Mouse (Mus musculus) adrenal gland, postnatal 25 days (tissue): ENCODE results near the gene Snx25. TPM values are rescaled to one million over a fixed set of nuclear protein-coding genes. Genes with fewer than 3 reads are reported as not detected.

ENCODE experiments used
- DNase-seq: peaks from one replicate; pipeline ENCODE4 v3.0.0; 2021; ENCODE audit warnings: mixed read lengths
- total RNA-seq: library from RNA; stranded (reverse); gene quantifications from 2 replicates; pipeline ENCODE4 v1.2.3, GENCODE M21; 2021

The Snx25 gene
- total RNA-seq, 1 experiment from 2014 or later, result 17.9 TPM

DNA sequence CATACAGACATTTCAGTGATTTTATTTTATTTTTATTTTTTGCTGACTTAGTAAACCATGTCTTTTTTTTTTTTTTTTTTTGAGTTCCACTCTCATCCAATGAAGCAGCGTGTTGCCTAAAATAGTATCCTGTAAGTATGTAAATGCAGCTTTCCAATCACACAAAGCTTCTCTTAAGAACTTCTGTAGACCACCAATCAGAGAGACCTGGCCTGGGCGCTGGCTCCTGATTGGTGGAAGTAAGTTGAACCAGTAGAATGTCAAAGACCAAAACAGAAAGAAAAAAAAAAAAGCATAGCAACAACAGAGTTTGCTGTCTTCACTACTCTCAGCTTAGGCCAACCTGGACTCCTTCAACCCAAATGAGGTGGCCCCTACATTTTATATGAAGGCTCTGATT lies 141.7 kb downstream of the Snx25 start:
- DNase-seq, result no peak

DNA sequence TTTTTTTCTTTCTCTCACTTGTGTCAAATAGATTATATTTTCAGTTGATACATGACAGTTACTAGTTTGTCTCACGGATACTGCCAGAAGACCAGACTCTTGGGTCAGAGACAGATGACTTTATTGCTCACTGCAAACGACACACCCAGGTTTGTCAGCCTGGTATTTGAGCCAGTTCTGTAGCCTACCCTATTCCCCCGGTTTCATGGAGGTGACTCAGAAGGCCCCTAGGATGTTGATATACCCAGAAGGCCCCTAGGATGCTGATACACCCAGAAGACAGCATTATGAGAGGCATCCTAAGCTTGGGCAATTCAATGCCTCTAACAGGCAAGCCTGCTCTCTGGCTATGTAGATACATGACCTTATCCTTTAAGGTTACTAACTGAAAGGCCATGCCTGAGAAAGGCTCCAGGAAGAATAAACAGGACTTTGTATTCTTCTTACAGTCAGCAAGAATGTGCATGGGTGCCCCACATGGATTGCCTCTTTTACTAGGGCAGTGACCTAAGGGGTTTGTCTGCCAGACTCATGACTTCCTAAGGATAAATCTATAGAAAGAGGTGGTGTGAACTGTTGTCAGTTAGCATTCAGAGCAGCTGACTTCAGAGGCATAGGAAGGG lies 144.8 kb downstream of the Snx25 start:
- no peak for DNase-seq

GRCm38 (mm10) chr8:46005596-46005995 lies 146.4 kb downstream of the Snx25 start, which contains the start of gene Ankrd37:
TSS of gene Ankrd37 (minus strand) at chr8:46005707.
- no peak for DNase-seq

GRCm38 (mm10) chr8:45999784-46000705 lies 151.9 kb downstream of the Snx25 start:
- DNase-seq, result peak; percentile 100

- no peak for DNase-seq
These were observed 152.7 kb downstream of the Snx25 start, which contains the start of gene Lrp2bp for GRCm38 (mm10) chr8:45999138-45999783. TSS of gene Lrp2bp (plus strand) at chr8:45999303.

GRCm38 (mm10) chr8:45998228-45998627 lies 153.7 kb downstream of the Snx25 start:
- no peak for DNase-seq

DNA sequence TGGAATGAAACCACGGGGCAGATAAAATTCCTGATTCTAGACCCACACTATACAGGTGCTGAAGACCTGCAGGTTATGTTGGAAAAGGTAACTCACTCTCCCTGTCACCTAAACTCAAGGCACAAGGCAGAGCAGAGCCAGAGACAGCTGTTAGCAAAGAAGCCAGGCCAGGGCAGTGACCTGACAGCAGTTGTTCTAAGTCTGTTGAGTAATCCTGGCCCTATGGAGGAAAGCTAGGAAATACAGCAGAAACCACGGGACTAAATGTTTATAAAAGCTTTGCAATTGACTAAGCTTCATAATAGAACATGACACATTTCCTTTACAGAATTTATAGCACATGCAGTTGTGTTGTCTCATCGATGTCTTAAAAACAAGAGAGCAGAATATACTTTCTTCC lies 156.4 kb downstream of the Snx25 start:
- DNase-seq, result no peak

DNA sequence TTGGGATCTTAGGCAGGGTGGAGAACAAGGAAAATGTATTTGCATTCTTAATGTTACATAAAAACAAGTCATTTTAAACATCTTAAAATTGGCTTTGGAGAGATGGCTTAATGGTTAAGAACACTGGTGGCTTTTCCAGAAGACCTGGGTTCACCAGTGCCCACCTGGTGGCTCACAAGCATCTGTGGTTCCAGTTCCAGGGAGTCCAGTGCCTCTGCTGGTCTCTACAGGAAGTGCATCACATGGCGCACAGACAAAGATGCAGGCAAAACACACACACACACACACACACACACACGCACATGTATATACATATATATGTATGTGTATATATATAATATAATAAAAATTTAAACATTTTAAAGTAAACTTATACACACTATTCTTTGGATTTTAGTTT lies 157.8 kb downstream of the Snx25 start:
- no peak for DNase-seq

DNA sequence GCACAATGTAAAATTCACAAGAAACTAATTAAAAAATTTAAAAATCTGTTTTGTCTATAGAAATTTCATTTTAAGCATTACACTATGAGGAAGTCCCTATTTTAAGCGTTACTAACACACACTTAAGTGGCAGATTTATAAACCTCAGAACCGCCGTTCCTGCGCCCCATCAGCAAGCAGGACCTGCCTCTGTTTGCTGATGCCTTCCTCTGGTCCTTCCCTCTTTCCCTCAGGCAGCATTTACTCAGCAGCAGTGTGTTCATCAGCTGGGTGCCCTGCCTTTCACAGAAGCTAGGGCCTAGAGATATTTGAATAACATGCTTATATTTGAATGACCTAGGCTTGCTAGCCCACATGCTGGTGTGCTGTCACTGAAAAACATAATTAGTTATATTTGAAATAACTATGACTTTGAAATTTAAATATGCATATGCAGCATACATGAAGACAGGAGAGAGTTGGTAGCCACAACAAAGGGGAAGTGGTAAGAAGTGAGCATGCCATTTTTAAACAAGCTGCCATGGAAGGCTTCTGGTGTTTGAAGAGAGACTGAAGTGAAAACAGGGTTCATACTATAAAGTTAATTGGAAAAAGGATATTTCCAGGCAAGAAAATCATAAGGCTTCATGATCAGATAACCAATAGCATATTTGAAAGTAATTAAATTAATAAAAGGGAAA lies 161.2 kb downstream of the Snx25 start:
- no peak for DNase-seq

DNA sequence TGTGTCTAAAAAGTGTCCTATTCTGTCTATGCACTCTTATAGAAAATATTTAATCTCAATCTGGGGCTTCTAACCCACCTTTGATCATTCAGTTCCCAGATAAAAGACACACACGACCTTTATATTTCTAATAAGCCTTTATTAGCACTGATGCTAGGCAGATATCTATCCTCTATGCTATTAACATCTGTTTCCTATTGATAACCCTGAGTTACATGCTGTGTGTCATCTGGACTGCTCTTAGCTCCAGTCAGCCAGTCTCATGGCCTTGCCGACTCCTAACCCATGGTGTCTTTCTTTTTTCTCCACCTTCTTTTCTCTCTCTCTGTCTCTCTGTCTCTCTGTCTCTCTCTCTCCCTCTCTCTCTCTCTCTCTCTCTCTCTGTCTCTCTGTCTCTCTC lies 163.8 kb downstream of the Snx25 start:
- no peak for DNase-seq

DNA sequence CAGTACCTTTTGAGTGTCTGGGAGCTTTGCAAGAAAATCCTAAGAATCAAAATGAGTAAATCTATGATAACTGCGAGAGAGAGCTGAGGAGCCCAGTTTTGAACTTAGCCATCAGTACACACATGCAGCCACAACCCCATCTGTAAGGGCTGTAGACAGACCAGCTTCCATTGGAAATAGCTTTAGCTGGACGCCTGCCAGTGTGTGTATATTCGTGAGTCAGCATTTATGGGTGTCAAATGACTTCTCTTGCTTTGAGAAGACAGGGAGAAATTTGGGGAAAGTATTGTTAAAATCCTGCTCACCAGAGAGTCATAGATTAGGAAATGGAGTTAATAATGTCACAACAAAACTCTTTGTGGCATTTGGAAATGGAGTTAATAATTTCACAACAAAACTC lies 165.3 kb downstream of the Snx25 start:
- no peak for DNase-seq

Other genes with a start within 250 kb of the Snx25 start
- gene Ccdc110, start 217.5 kb downstream of the Snx25 start, total RNA-seq, result not detected in 2 replicates
- 2.1 and 2.6 TPM in 2 replicates for gene 1700029J07Rik, start 176.9 kb downstream of the Snx25 start, total RNA-seq
- 60.6 and 61.5 TPM in 2 replicates for gene Ufsp2, start 176.6 kb downstream of the Snx25 start, total RNA-seq
- gene Lrp2bp, start 152.9 kb downstream of the Snx25 start, total RNA-seq, result 0.33 and 0.81 TPM in 2 replicates
- not detected in 2 replicates for gene Ankrd37, start 146.5 kb downstream of the Snx25 start, total RNA-seq
- gene Cfap97, start 388 bp downstream of the Snx25 start, total RNA-seq, result 21.2 and 24.4 TPM in 2 replicates
- 134 and 159 TPM in 2 replicates for gene Slc25a4, start 59.1 kb upstream of the Snx25 start, total RNA-seq
- not detected in 2 replicates for gene Helt, start 142.5 kb upstream of the Snx25 start, total RNA-seq